Mouse (Mus musculus): ENCODE results near the gene Znrd1. TPM values are rescaled to one million over a fixed set of nuclear protein-coding genes. Genes with fewer than 3 reads are reported as not detected.

Znrd1 gene
- polyA plus RNA-seq, 1 experiment from 2014 or later, result 109 TPM

- Histone ChIP-seq H3K27me3 (ENCODE audit: insufficient read depth, low read length) (no peaks in the 10 kb centered on the region), H3K36me3 (ENCODE audit: insufficient read depth) (no peaks in the 10 kb centered on the region), H3K9me3 (ENCODE audit: low read depth, low read length) (no peaks in the 10 kb centered on the region), H3K4me2 (no peak overlapping the region), H3K4me1 (ENCODE audit: insufficient read depth) (no peaks in the 10 kb centered on the region), H3K9ac (no peak overlapping the region), H3K27ac (ENCODE audit: low read depth) (no peak overlapping the region), H3K4me3 (ENCODE audit: low read depth, low read length) (no peak overlapping the region)
- ATAC-seq (ENCODE audit: insufficient read depth) (no peak), DNase-seq (no peak)
- 55% methylated on average over 4 of the region's 4 CpGs for WGBS
- TF ChIP-seq CTCF (IDR thresholded peaks at IDR 0.05; ENCODE audit: low read depth), result no peak
Observed at GRCm38 (mm10) chr17:36923491-36923890, 34.9 kb downstream of the Znrd1 start.

GRCm38 (mm10) chr17:36922715-36923114 lies 35.6 kb downstream of the Znrd1 start:
- H3K9ac ChIP-seq, result no peak overlapping the region
- ATAC-seq (ENCODE audit: insufficient read depth) (no peak), DNase-seq (no peak)
- WGBS, result 77% methylated on average over 4 of the region's 4 CpGs
- H3K36me3 ChIP-seq (ENCODE audit: insufficient read depth), result no peaks in the 10 kb centered on the region
- no peaks in the 10 kb centered on the region for H3K9me3 ChIP-seq (ENCODE audit: low read depth, low read length)
- H3K4me2 ChIP-seq, result no peak overlapping the region
- no peak for TF ChIP-seq CTCF (IDR thresholded peaks at IDR 0.05; ENCODE audit: low read depth)
- no peak overlapping the region for H3K4me3 ChIP-seq (ENCODE audit: low read depth, low read length)
- H3K4me1 ChIP-seq (ENCODE audit: insufficient read depth), result no peaks in the 10 kb centered on the region
- no peak overlapping the region for H3K27ac ChIP-seq (ENCODE audit: low read depth)
- H3K27me3 ChIP-seq (ENCODE audit: insufficient read depth, low read length), result no peaks in the 10 kb centered on the region

GRCm38 (mm10) chr17:36920239-36920638 lies 38.1 kb downstream of the Znrd1 start:
- H3K4me2 ChIP-seq, result no peak overlapping the region
- no peak overlapping the region for H3K4me3 ChIP-seq (ENCODE audit: low read depth, low read length)
- no peaks in the 10 kb centered on the region for H3K36me3 ChIP-seq (ENCODE audit: insufficient read depth)
- ATAC-seq (ENCODE audit: insufficient read depth), result no peak
- no peaks in the 10 kb centered on the region for H3K27me3 ChIP-seq (ENCODE audit: insufficient read depth, low read length)
- 39% methylated on average over 15 of the region's 15 CpGs for WGBS
- no peak for TF ChIP-seq CTCF (IDR thresholded peaks at IDR 0.05; ENCODE audit: low read depth)
- no peaks in the 10 kb centered on the region for H3K4me1 ChIP-seq (ENCODE audit: insufficient read depth)
- no peak for DNase-seq
- H3K9ac ChIP-seq, result no peak overlapping the region
- no peaks in the 10 kb centered on the region for H3K9me3 ChIP-seq (ENCODE audit: low read depth, low read length)
- H3K27ac ChIP-seq (ENCODE audit: low read depth), result no peak overlapping the region

- H3K9ac ChIP-seq, result no peak overlapping the region
- no peaks in the 10 kb centered on the region for H3K4me1 ChIP-seq (ENCODE audit: insufficient read depth)
- no peak overlapping the region for H3K4me3 ChIP-seq (ENCODE audit: low read depth, low read length)
- no peaks in the 10 kb centered on the region for H3K36me3 ChIP-seq (ENCODE audit: insufficient read depth)
- no peaks in the 10 kb centered on the region for H3K27me3 ChIP-seq (ENCODE audit: insufficient read depth, low read length)
- ATAC-seq (ENCODE audit: insufficient read depth) (no peak; the same call in 1 of the 2 replicates), DNase-seq (peak; percentile 79)
- no peak overlapping the region for H3K4me2 ChIP-seq
- H3K27ac ChIP-seq (ENCODE audit: low read depth), result no peak overlapping the region
- TF ChIP-seq CTCF (IDR thresholded peaks at IDR 0.05; ENCODE audit: low read depth), result peak; percentile 86
- WGBS, result 9% methylated on average over 9 of the region's 9 CpGs
- H3K9me3 ChIP-seq (ENCODE audit: low read depth, low read length), result no peaks in the 10 kb centered on the region
Observed at GRCm38 (mm10) chr17:36915076-36915475, 43.3 kb downstream of the Znrd1 start.

- peak; percentile 81 for TF ChIP-seq CTCF (IDR thresholded peaks at IDR 0.05; ENCODE audit: low read depth)
- H3K4me3 ChIP-seq (ENCODE audit: low read depth, low read length), result no peak overlapping the region
- no peak overlapping the region for H3K27ac ChIP-seq (ENCODE audit: low read depth)
- DNase-seq, result peak; percentile 90
- no peak overlapping the region for H3K4me2 ChIP-seq
- no peaks in the 10 kb centered on the region for H3K27me3 ChIP-seq (ENCODE audit: insufficient read depth, low read length)
- H3K36me3 ChIP-seq (ENCODE audit: insufficient read depth), result no peaks in the 10 kb centered on the region
- no peaks in the 10 kb centered on the region for H3K9me3 ChIP-seq (ENCODE audit: low read depth, low read length)
- H3K4me1 ChIP-seq (ENCODE audit: insufficient read depth), result no peaks in the 10 kb centered on the region
- no peak overlapping the region for H3K9ac ChIP-seq
- 9% methylated on average over 2 of the region's 2 CpGs for WGBS
- ATAC-seq (ENCODE audit: insufficient read depth), result no peak
Observed at GRCm38 (mm10) chr17:36914108-36914507, 44.3 kb downstream of the Znrd1 start.

- no peak for TF ChIP-seq CTCF (IDR thresholded peaks at IDR 0.05; ENCODE audit: low read depth)
- DNase-seq (no peak), ATAC-seq (ENCODE audit: insufficient read depth) (no peak)
- Histone ChIP-seq H3K4me1 (ENCODE audit: insufficient read depth) (no peaks in the 10 kb centered on the region), H3K4me3 (ENCODE audit: low read depth, low read length) (no peak overlapping the region), H3K9ac (no peak overlapping the region), H3K27ac (ENCODE audit: low read depth) (no peak overlapping the region), H3K27me3 (ENCODE audit: insufficient read depth, low read length) (no peaks in the 10 kb centered on the region), H3K36me3 (ENCODE audit: insufficient read depth) (no peaks in the 10 kb centered on the region), H3K9me3 (ENCODE audit: low read depth, low read length) (no peaks in the 10 kb centered on the region), H3K4me2 (no peak overlapping the region)
- WGBS, result 58% methylated on average over 2 of the region's 2 CpGs
Observed at GRCm38 (mm10) chr17:36912031-36912430, 46.3 kb downstream of the Znrd1 start.

GRCm38 (mm10) chr17:36909802-36910201 lies 48.6 kb downstream of the Znrd1 start:
- 43% methylated on average over 4 of the region's 4 CpGs for WGBS
- Histone ChIP-seq H3K4me2 (no peak overlapping the region), H3K27ac (ENCODE audit: low read depth) (no peak overlapping the region), H3K4me3 (ENCODE audit: low read depth, low read length) (no peak overlapping the region), H3K27me3 (ENCODE audit: insufficient read depth, low read length) (no peaks in the 10 kb centered on the region), H3K9ac (no peak overlapping the region), H3K9me3 (ENCODE audit: low read depth, low read length) (no peaks in the 10 kb centered on the region), H3K4me1 (ENCODE audit: insufficient read depth) (no peaks in the 10 kb centered on the region), H3K36me3 (ENCODE audit: insufficient read depth) (no peaks in the 10 kb centered on the region)
- ATAC-seq (ENCODE audit: insufficient read depth) (no peak), DNase-seq (no peak)
- TF ChIP-seq CTCF (IDR thresholded peaks at IDR 0.05; ENCODE audit: low read depth), result no peak

- Histone ChIP-seq H3K27ac (ENCODE audit: low read depth) (no peak overlapping the region), H3K4me1 (ENCODE audit: insufficient read depth) (no peaks in the 10 kb centered on the region), H3K4me2 (no peak overlapping the region), H3K9me3 (ENCODE audit: low read depth, low read length) (no peaks in the 10 kb centered on the region), H3K36me3 (ENCODE audit: insufficient read depth) (no peaks in the 10 kb centered on the region), H3K27me3 (ENCODE audit: insufficient read depth, low read length) (no peaks in the 10 kb centered on the region), H3K9ac (no peak overlapping the region), H3K4me3 (ENCODE audit: low read depth, low read length) (no peak overlapping the region)
- ATAC-seq (ENCODE audit: insufficient read depth) (peak; percentile 82), DNase-seq (peak; percentile 39)
- 56% methylated on average over 1 of the region's 1 CpGs for WGBS
- TF ChIP-seq CTCF (IDR thresholded peaks at IDR 0.05; ENCODE audit: low read depth), result no peak
Observed at GRCm38 (mm10) chr17:36908235-36908634, 50.1 kb downstream of the Znrd1 start.

Other genes with a start within 250 kb of the Znrd1 start
- not detected in 2 replicates for gene H2-M10.5, start 185.6 kb downstream of the Znrd1 start, polyA plus RNA-seq (2014; fragmentation: Nextera tagmentation; extraction: Ambion mirVana)
- not detected in 2 replicates for gene H2-M10.6, start 146.4 kb downstream of the Znrd1 start, polyA plus RNA-seq (2014; fragmentation: Nextera tagmentation; extraction: Ambion mirVana)
- 33.1 and 35.0 TPM in 2 replicates for gene Trim26, start 121.4 kb downstream of the Znrd1 start, polyA plus RNA-seq (2014; fragmentation: Nextera tagmentation; extraction: Ambion mirVana)
- 0.11 and 0.16 TPM in 2 replicates for gene Trim15, start 91.3 kb downstream of the Znrd1 start, polyA plus RNA-seq (2014; fragmentation: Nextera tagmentation; extraction: Ambion mirVana)
- 2.6 and 3.4 TPM in 2 replicates for gene Trim10, start 89.0 kb downstream of the Znrd1 start, polyA plus RNA-seq (2014; fragmentation: Nextera tagmentation; extraction: Ambion mirVana)
- not detected in 2 replicates for gene Trim40, start 68.4 kb downstream of the Znrd1 start, polyA plus RNA-seq (2014; fragmentation: Nextera tagmentation; extraction: Ambion mirVana)
- 0.11 and 0.16 TPM in 2 replicates for gene Trim31, start 60.4 kb downstream of the Znrd1 start, polyA plus RNA-seq (2014; fragmentation: Nextera tagmentation; extraction: Ambion mirVana)
- gene Rnf39, start 15.6 kb downstream of the Znrd1 start, polyA plus RNA-seq (2014; fragmentation: Nextera tagmentation; extraction: Ambion mirVana), result 0.35 and 0.53 TPM in 2 replicates
- 116 and 123 TPM in 2 replicates for gene Ppp1r11, start 6.8 kb downstream of the Znrd1 start, polyA plus RNA-seq (2014; fragmentation: Nextera tagmentation; extraction: Ambion mirVana)
- 5.1 and 6.9 TPM in 2 replicates for gene Znrd1as, start within 50 bp of the Znrd1 start, polyA plus RNA-seq (2014; fragmentation: Nextera tagmentation; extraction: Ambion mirVana)
- not detected in 2 replicates for gene 2410137M14Rik, start 22.7 kb upstream of the Znrd1 start, polyA plus RNA-seq (2014; fragmentation: Nextera tagmentation; extraction: Ambion mirVana)
- gene H2-M5, start 31.0 kb upstream of the Znrd1 start, polyA plus RNA-seq (2014; fragmentation: Nextera tagmentation; extraction: Ambion mirVana), result 0.17 and 0.22 TPM in 2 replicates
- gene Zfp57, start 42.6 kb upstream of the Znrd1 start, polyA plus RNA-seq (2014; fragmentation: Nextera tagmentation; extraction: Ambion mirVana), result 77.5 and 80.7 TPM in 2 replicates
- 0.11 and 0.13 TPM in 2 replicates for gene Mog, start 64.8 kb upstream of the Znrd1 start, polyA plus RNA-seq (2014; fragmentation: Nextera tagmentation; extraction: Ambion mirVana)
- 7.0 and 8.8 TPM in 2 replicates for gene Gabbr1, start 87.4 kb upstream of the Znrd1 start, polyA plus RNA-seq (2014; fragmentation: Nextera tagmentation; extraction: Ambion mirVana)
- gene Olfr90, start 129.9 kb upstream of the Znrd1 start, polyA plus RNA-seq (2014; fragmentation: Nextera tagmentation; extraction: Ambion mirVana), result 0.34 TPM in 1 of 2 replicates, not detected in the other
- 0.07 TPM in 1 of 2 replicates, not detected in the other for gene Olfr91, start 139.7 kb upstream of the Znrd1 start, polyA plus RNA-seq (2014; fragmentation: Nextera tagmentation; extraction: Ambion mirVana)
- not detected in 2 replicates for gene Olfr92, start 161.5 kb upstream of the Znrd1 start, polyA plus RNA-seq (2014; fragmentation: Nextera tagmentation; extraction: Ambion mirVana)
- not detected in 2 replicates for gene Olfr93, start 202.9 kb upstream of the Znrd1 start, polyA plus RNA-seq (2014; fragmentation: Nextera tagmentation; extraction: Ambion mirVana)
- gene Ubd, start 235.3 kb upstream of the Znrd1 start, polyA plus RNA-seq (2014; fragmentation: Nextera tagmentation; extraction: Ambion mirVana), result not detected in 2 replicates
- gene Olfr94, start 242.4 kb upstream of the Znrd1 start, polyA plus RNA-seq (2014; fragmentation: Nextera tagmentation; extraction: Ambion mirVana), result not detected in 2 replicates

All from lung, embryonic 14.5 days (tissue).